Mouse (Mus musculus) testis, adult 2 months (tissue): ENCODE measurements around the gene Aurkb.

Source experiments
- CTCF ChIP-seq: fragments of 200-500 bp; IDR thresholded peaks from 2 replicates; pipeline ENCODE4 v1.5.1; 2012; ENCODE audit warnings: low read depth, mild to moderate bottlenecking, inconsistent platforms, low read length, moderate library complexity; ENCODE audit not compliant: control insufficient read depth, insufficient read depth, insufficient replicate concordance
- POLR2A ChIP-seq: fragments of 200-500 bp; IDR thresholded peaks from 2 replicates; pipeline ENCODE4 v1.6.1; 2012; ENCODE audit warnings: low read depth, mild to moderate bottlenecking, inconsistent platforms, low read length, moderate library complexity; ENCODE audit not compliant: control insufficient read depth

DNA sequence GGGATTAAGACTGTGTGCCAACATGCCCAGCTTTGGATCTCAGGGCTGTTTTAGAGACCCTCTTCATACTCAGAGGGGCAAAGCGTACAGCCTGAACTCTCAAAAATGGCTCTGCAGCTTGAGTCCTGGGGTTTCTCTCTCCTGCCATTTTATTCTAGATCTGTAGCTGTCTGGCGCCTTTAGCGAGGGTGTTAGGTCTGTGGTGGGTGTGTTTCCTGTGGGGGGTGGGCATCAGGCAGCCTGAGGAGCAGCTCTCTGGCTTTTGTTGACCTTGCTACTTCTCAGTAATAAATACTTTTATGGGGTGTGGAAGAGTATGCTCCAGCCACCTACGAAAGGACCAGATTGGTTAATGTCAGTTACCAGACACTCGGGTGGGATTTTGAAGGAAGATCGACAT lies 32.6 kb downstream of the Aurkb start:
- TF ChIP-seq POLR2A (no peak), CTCF (no peak)
